Mouse (Mus musculus): ENCODE data around the gene Gjb6.

GRCm38 (mm10) chr14:57101623-57102022 lies 31.8 kb downstream of the Gjb6 start:
- TF ChIP-seq CTCF (IDR thresholded peaks at IDR 0.05; ENCODE audit: control insufficient read depth, insufficient read depth, insufficient read length) = no peak
- TF ChIP-seq MAX (IDR thresholded peaks at IDR 0.05) = no peak
- no peak for TF ChIP-seq CEBPB (IDR thresholded peaks at IDR 0.05; ENCODE audit: low read depth)
- no peak for TF ChIP-seq USF1 (IDR thresholded peaks at IDR 0.05; ENCODE audit: low read depth)
- no peak for TF ChIP-seq FOSL1 (IDR thresholded peaks at IDR 0.05; ENCODE audit: insufficient read depth, low read length, poor library complexity, severe bottlenecking)
